Mouse (Mus musculus): ENCODE data around the gene Tmem121. TPM values are rescaled to one million over a fixed set of nuclear protein-coding genes. Genes with fewer than 3 reads are reported as not detected.
"Not testable (repeated sequence)": the region's sequence is repeated elsewhere in the genome, so short reads cannot be mapped to it uniquely, and the experiment has no call there.

Gene Tmem121
- total RNA-seq, 2 experiments from 2014 or later = 20.5 to 23.8 TPM

GRCm38 (mm10) chr12:113221289-113221688 is 35.6 kb downstream of the Tmem121 start:
- DNase-seq = no peak

GRCm38 (mm10) chr12:113222121-113222636 is 36.4 kb downstream of the Tmem121 start:
- DNase-seq = peak; percentile 82 to 83

- peak; percentile 34 to 41 for DNase-seq
Observed at GRCm38 (mm10) chr12:113222748-113223147, 37.0 kb downstream of the Tmem121 start.

GRCm38 (mm10) chr12:113224206-113224605 is 38.5 kb downstream of the Tmem121 start:
- no peak for DNase-seq

- no peak for DNase-seq
Observed at GRCm38 (mm10) chr12:113224687-113225091, 39.0 kb downstream of the Tmem121 start.

- no peak for DNase-seq
Observed at GRCm38 (mm10) chr12:113227970-113228593, 42.4 kb downstream of the Tmem121 start.

GRCm38 (mm10) chr12:113230741-113231140 is 45.0 kb downstream of the Tmem121 start:
- DNase-seq = no peak

- not testable (repeated sequence) for DNase-seq
Observed at GRCm38 (mm10) chr12:113231551-113232263, 46.0 kb downstream of the Tmem121 start.

GRCm38 (mm10) chr12:113232264-113232750 is 46.6 kb downstream of the Tmem121 start:
- not testable (repeated sequence) for DNase-seq

Other genes starting within 250 kb of the Tmem121 start
- gene Nudt14, start 243.8 kb upstream of the Tmem121 start, total RNA-seq (2021) = 10 to 100 TPM; 11.4 to 13.1 TPM
- 10 to 100 TPM; 55.4 to 56.3 TPM for gene Btbd6, start 209.4 kb upstream of the Tmem121 start, total RNA-seq (2021)
- 10 to 100 TPM; 54.8 to 57.8 TPM for gene Brf1, start 185.2 kb upstream of the Tmem121 start, total RNA-seq (2021)
- gene Pacs2, start 171.4 kb upstream of the Tmem121 start, total RNA-seq (2021) = 10 to 100 TPM; 87.3 to 88.1 TPM
- gene Tex22, start 111.4 kb upstream of the Tmem121 start, total RNA-seq (2021) = under 1 TPM; 0.27 to 0.46 TPM
- gene Mta1, start 87.7 kb upstream of the Tmem121 start, total RNA-seq (2021) = 10 to 100 TPM; 69.1 to 77.8 TPM
- gene Crip2, start 45.7 kb upstream of the Tmem121 start, total RNA-seq (2021) = 10 to 100 TPM; 93.0 to 95.4 TPM
- gene Crip1, start 39.6 kb upstream of the Tmem121 start, total RNA-seq (2021) = 10 to 100 TPM in 1 of 2 experiments, 1 to 10 TPM in 1; 8.9 to 12.6 TPM
- 1 to 10 TPM in 1 of 2 experiments, under 1 TPM in 1; 0.82 to 1.5 TPM for gene Tedc1, start 29.5 kb upstream of the Tmem121 start, total RNA-seq (2021)

All from layer of hippocampus, postnatal 36 days (tissue).